Mouse (Mus musculus) CH12.LX (cell line): ENCODE data around the gene Zbtb48.

ENCODE experiments used
- CHD2 ChIP-seq: IDR thresholded peaks from 2 replicates; pipeline ENCODE4 v1.6.1; 2011; ENCODE audit warnings: low read length, improper control_type of control experiment
- CTCF ChIP-seq, 2 experiments: IDR thresholded peaks in 1 of 2; conservative IDR thresholded peaks in 1 of 2; 2 replicates each; pipeline ENCODE4 v1.5.1; 2011 to 2012; ENCODE audit warnings: low read depth in 2 of 2, low read length in 2 of 2, improper control_type of control experiment in 1 of 2, inconsistent platforms in 1 of 2, mild to moderate bottlenecking in 1 of 2, moderate library complexity in 1 of 2
- EP300 ChIP-seq: IDR thresholded peaks from 2 replicates; pipeline ENCODE4 v1.6.1; 2011; ENCODE audit warnings: low read length, improper control_type of control experiment
- ETS1 ChIP-seq: conservative IDR thresholded peaks from 2 replicates; pipeline ENCODE4 v1.6.1; 2012; ENCODE audit warnings: low read depth, mild to moderate bottlenecking, inconsistent platforms, low read length, improper control_type of control experiment, moderate library complexity
- IRF4 ChIP-seq: IDR thresholded peaks from 2 replicates; pipeline ENCODE4 v1.6.1; 2014; ENCODE audit warnings: low read depth, mild to moderate bottlenecking, inconsistent platforms, low read length, improper control_type of control experiment
- MAX ChIP-seq: IDR thresholded peaks from 2 replicates; pipeline ENCODE4 v1.6.1; 2011; ENCODE audit warnings: low read length, improper control_type of control experiment
- PAX5 ChIP-seq: IDR thresholded peaks from 2 replicates; pipeline ENCODE4 v1.6.1; 2012; ENCODE audit warnings: low read length, inconsistent platforms, mixed read lengths
- POLR2A ChIP-seq: IDR thresholded peaks from 2 replicates; pipeline ENCODE4 v1.6.1; 2011; ENCODE audit warnings: low read depth, mild to moderate bottlenecking, improper control_type of control experiment, low read length
- SIN3A ChIP-seq: IDR thresholded peaks from 2 replicates; pipeline ENCODE4 v1.6.1; 2012; ENCODE audit warnings: low read length, improper control_type of control experiment, inconsistent platforms
- TBP ChIP-seq: conservative IDR thresholded peaks from 2 replicates; pipeline ENCODE4 v1.6.1; 2011; ENCODE audit warnings: low read depth, low read length, improper control_type of control experiment
- TCF12 ChIP-seq: IDR thresholded peaks from 2 replicates; pipeline ENCODE4 v1.6.1; 2014; ENCODE audit warnings: low read depth, mild to moderate bottlenecking, inconsistent platforms, low read length, improper control_type of control experiment
- USF1 ChIP-seq: IDR thresholded peaks from 2 replicates; pipeline ENCODE4 v1.6.1; 2014; ENCODE audit warnings: low read depth, mild to moderate bottlenecking, inconsistent platforms, low read length, improper control_type of control experiment

DNA sequence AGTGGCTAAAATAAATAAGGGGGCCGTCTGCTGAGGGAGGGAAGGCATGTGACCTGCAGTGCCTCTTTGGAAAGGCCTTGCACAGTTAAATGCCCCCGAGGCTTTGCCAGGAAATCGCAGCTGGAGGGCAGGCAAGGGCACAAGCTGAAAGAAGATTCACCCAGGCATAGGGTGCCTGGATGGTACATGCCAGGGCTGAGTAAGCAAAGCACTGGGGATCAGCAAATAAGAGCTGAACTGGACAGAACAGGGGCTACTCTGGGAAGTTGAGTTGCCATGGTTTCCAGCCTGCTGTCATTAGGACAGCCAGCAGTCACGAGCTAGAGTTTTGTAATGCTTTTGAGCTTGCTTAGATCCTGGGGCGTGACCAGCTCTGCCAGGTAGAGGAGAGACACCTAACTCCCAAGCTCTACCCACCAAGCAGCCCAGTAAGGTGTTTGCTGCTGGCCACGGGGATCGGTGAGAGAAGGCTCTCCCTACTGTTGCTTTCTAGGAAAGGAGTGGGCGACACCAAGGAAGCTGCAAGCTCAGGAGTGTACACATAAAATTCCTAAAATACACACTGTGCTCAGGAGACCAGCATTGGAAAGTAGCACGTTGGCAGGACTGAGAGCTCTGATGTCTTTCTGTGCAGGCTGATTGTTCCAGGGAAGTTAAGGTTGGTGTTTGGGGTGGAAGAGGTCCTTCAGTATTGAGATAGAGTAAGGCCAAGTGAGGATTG is 35.1 kb upstream of the Zbtb48 start:
- TF ChIP-seq EP300 (no peak), CTCF (conservative IDR thresholded peaks at IDR 0.05 in 1 of 2, IDR thresholded peaks at IDR 0.05 in 1 of 2; ENCODE audit: low read depth in 2 of 2, low read length in 2 of 2) (no peak), ETS1 (no peak), IRF4 (no peak), POLR2A (no peak), CHD2 (no peak), TCF12 (no peak), TBP (no peak), SIN3A (no peak), PAX5 (no peak), MAX (no peak), USF1 (no peak)
